Mouse (Mus musculus) B cell, adult (primary cell): ENCODE results near the gene Olfr1361. TPM values are rescaled to one million over a fixed set of nuclear protein-coding genes. Genes with fewer than 3 reads are reported as not detected.

ENCODE experiments used
- total RNA-seq: library from RNA; stranded (reverse); gene quantifications from 4 replicates; pipeline ENCODE4 v1.2.4, GENCODE M21; 2023; ENCODE audit not compliant: inconsistent age

The Olfr1361 gene
- not detected in 4 replicates for total RNA-seq

DNA sequence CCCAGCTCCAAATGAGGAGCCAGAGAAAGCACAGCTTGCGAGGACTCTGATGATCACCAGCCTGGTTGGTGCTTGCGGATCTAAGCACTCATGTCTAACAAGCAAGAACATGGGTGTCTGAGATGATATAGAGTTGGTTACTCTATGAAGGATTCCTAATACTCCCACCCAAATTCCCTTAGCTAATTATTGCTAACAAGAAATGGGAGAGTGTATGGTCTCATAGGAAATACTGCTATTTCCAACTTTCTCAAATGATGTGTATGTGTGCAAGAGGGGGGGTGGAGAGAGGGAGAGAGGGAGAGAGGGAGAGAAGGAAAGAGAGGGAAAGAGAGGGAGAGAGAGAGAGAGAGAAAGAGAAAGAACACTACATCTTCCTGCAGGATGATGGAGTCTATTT lies at the start of gene Olfr1361:
Gene Olfr1361, minus strand, starts transcription at position 101 of the 400 bp plus-strand sequence.

DNA sequence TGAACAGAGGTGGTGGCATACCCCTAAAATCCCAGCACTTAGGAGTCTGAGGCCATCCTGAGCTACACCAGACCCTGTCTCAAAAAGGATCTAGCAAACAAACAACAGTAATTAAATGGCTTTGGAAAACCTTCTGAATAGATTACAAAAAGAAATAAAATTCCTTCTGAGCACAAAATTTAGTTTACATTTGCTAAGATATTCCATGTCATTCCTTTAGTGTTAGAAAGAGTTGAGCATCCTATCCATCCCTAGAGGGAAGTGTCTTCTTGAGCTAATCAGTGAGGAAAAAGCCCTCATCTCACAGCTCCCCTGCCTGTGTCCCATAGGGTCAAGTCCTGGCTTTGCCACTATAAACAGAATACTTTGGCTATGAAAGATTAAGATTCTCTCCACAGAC lies 34.6 kb upstream of the Olfr1361 start, which contains the start of gene Olfr1359:
Gene Olfr1359, plus strand, starts transcription at position 301 of the 400 bp plus-strand sequence.

DNA sequence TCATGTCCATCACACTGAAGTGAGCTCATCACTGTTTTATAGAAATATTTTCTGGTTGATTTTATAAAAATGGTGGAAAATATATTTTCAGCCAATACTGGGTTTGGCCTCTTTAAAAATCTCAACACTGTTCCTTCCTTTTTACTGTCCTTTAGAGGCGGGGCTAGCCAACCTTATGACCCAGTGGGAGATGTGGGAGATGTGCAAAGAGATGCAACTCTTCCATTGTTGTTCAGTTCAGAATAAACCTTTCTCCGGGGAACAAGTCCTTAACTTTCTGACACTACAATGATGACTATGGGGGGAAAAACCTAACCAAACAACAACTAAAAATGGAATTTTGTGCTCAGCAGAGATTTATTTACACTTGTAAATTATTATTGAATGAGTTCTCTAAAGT lies 14.1 kb upstream of the Olfr1361 start, which contains the start of gene Olfr1360:
Gene Olfr1360, minus strand, starts transcription at position 101 of the 400 bp plus-strand sequence.

DNA sequence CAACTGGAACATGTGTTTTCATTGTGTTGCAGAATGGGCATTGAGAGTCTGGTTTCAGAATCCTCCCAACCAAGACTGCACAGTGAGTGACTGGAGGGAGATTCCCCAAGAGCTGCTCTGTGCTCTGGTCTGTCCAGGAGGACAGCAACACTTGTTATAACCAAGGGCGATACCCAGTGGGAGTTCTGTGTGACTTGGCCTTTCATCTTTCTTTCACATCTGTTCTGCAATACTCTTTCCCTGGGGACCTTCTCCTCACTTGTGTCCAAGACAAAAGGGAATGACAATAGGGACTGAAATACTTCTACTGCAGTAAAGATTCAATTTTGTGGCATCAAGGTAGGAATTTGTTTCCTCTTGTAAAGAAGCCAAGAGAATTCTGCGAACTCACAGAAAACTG lies 20.8 kb downstream of the Olfr1361 start, which contains the start of gene Olfr11:
Gene Olfr11, minus strand, starts transcription at position 101 of the 400 bp plus-strand sequence.

DNA sequence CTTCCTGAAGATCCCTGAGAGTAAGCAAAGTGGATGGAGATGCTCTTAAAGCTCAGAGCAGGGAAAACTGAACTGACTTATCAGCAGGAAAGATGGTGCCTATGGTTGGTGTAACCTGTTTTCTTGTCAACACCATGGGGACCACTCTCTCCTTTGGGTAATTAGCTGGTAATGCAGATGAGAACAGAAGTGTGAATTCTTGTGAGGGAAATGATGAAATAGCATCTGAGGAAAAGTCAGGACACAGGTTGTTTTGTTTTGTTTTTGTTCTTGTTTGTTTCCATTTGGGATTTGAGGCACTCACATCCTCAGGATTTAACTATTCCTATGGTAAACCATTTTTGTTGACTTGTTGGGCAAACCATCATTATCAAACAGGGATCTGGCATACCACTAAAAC lies 49.3 kb downstream of the Olfr1361 start, which contains the start of gene Olfr1362:
Gene Olfr1362, minus strand, starts transcription at position 101 of the 400 bp plus-strand sequence.

Other genes starting within 250 kb of the Olfr1361 start
- gene Pgbd1, start 222.3 kb downstream of the Olfr1361 start, total RNA-seq, result 0.19 to 0.39 TPM (median 0.24 TPM) in 3 of 4 replicates, not detected in the other
- gene Zscan26, start 209.7 kb downstream of the Olfr1361 start, total RNA-seq, result 36.7 to 39.7 TPM (median 37.9 TPM) in 4 replicates
- not detected in 4 replicates for gene Nkapl, start 194.9 kb downstream of the Olfr1361 start, total RNA-seq
- gene Zkscan4, start 184.5 kb downstream of the Olfr1361 start, total RNA-seq, result not detected in 4 replicates
- not detected in 4 replicates for gene Gm10065, start 183.9 kb downstream of the Olfr1361 start, total RNA-seq
- 3.9 to 5.8 TPM (median 5.4 TPM) in 4 replicates for gene AK157302, start 168.2 kb downstream of the Olfr1361 start, total RNA-seq
- 17.1 to 23.9 TPM (median 22.6 TPM) in 4 replicates for gene Gm11273, start 162.0 kb downstream of the Olfr1361 start, total RNA-seq
- gene Zkscan8, start 132.3 kb downstream of the Olfr1361 start, total RNA-seq, result 11.4 to 14.0 TPM (median 12.5 TPM) in 4 replicates
- not detected in 4 replicates for gene Olfr1366, start 120.6 kb downstream of the Olfr1361 start, total RNA-seq
- not detected in 4 replicates for gene Olfr1535, start 103.5 kb downstream of the Olfr1361 start, total RNA-seq
- not detected in 4 replicates for gene Olfr1364, start 81.6 kb downstream of the Olfr1361 start, total RNA-seq
- not detected in 4 replicates for gene Olfr1362, start 49.4 kb downstream of the Olfr1361 start, total RNA-seq
- gene Olfr11, start 20.9 kb downstream of the Olfr1361 start, total RNA-seq, result not detected in 4 replicates
- not detected in 4 replicates for gene Olfr1360, start 14.0 kb upstream of the Olfr1361 start, total RNA-seq
- not detected in 4 replicates for gene Olfr1359, start 34.7 kb upstream of the Olfr1361 start, total RNA-seq
- 101 to 134 TPM (median 110 TPM) in 4 replicates for gene Hist1h2bl, start 52.8 kb upstream of the Olfr1361 start, total RNA-seq
- gene Hist1h2ai, start 53.0 kb upstream of the Olfr1361 start, total RNA-seq, result 57.4 to 111 TPM (median 95.3 TPM) in 4 replicates
- 119 to 230 TPM (median 147 TPM) in 4 replicates for gene Hist1h3h, start 54.3 kb upstream of the Olfr1361 start, total RNA-seq
- gene Hist1h2bm, start 58.7 kb upstream of the Olfr1361 start, total RNA-seq, result 10.5 to 15.1 TPM (median 12.2 TPM) in 4 replicates
- 11.8 to 18.5 TPM (median 15.7 TPM) in 4 replicates for gene Hist1h4j, start 71.7 kb upstream of the Olfr1361 start, total RNA-seq
- gene Hist1h4k, start 87.1 kb upstream of the Olfr1361 start, total RNA-seq, result 345 to 580 TPM (median 393 TPM) in 4 replicates
- gene Hist1h2ak, start 90.4 kb upstream of the Olfr1361 start, total RNA-seq, result 43.9 to 61.4 TPM (median 49.5 TPM) in 4 replicates
- 79.2 to 91.1 TPM (median 87.7 TPM) in 4 replicates for gene Hist1h2bn, start 90.7 kb upstream of the Olfr1361 start, total RNA-seq
- gene Hist1h1b, start 117.2 kb upstream of the Olfr1361 start, total RNA-seq, result 64.3 to 100 TPM (median 75.1 TPM) in 4 replicates
- 159 to 245 TPM (median 224 TPM) in 4 replicates for gene Hist1h3i, start 120.0 kb upstream of the Olfr1361 start, total RNA-seq
- gene Hist1h2an, start 123.8 kb upstream of the Olfr1361 start, total RNA-seq, result 26.3 to 53.4 TPM (median 30.7 TPM) in 4 replicates
- 38.6 to 53.7 TPM (median 48.7 TPM) in 4 replicates for gene Hist1h2bp, start 124.1 kb upstream of the Olfr1361 start, total RNA-seq
- 179 to 205 TPM (median 201 TPM) in 4 replicates for gene Hist1h2bq, start 146.8 kb upstream of the Olfr1361 start, total RNA-seq
- 199 to 315 TPM (median 296 TPM) in 4 replicates for gene Hist1h2ao, start 147.1 kb upstream of the Olfr1361 start, total RNA-seq
- 283 to 393 TPM (median 343 TPM) in 4 replicates for gene Hist1h4m, start 148.4 kb upstream of the Olfr1361 start, total RNA-seq
- 138 to 258 TPM (median 167 TPM) in 4 replicates for gene Hist1h4n, start 168.8 kb upstream of the Olfr1361 start, total RNA-seq
- 46.5 to 101 TPM (median 67.4 TPM) in 4 replicates for gene Hist1h2ap, start 170.1 kb upstream of the Olfr1361 start, total RNA-seq
- gene Hist1h2br, start 170.4 kb upstream of the Olfr1361 start, total RNA-seq, result 177 to 204 TPM (median 198 TPM) in 4 replicates